Mouse (Mus musculus) left cerebral cortex, adult 11 months (tissue): ENCODE data around the gene Atxn7.

Experiments
- DNase-seq: peaks from one replicate; pipeline ENCODE4 v3.0.0; 2022; ENCODE audit warnings: low spot score

Gene Atxn7

GRCm38 (mm10) chr14:14064486-14065141 lies 103.4 kb downstream of the Atxn7 start:
- no peak for DNase-seq

GRCm38 (mm10) chr14:14065142-14065498 lies 103.9 kb downstream of the Atxn7 start:
- DNase-seq, result no peak

- DNase-seq, result no peak
Observed at GRCm38 (mm10) chr14:14066241-14066640, 105.0 kb downstream of the Atxn7 start.

- DNase-seq, result no peak
Observed at GRCm38 (mm10) chr14:14067648-14068472, 106.6 kb downstream of the Atxn7 start.

GRCm38 (mm10) chr14:14068553-14068952 lies 107.3 kb downstream of the Atxn7 start:
- DNase-seq, result no peak

- no peak for DNase-seq
Observed at GRCm38 (mm10) chr14:14070541-14071315, 109.5 kb downstream of the Atxn7 start.

- no peak for DNase-seq
Observed at GRCm38 (mm10) chr14:14071456-14071855, 110.2 kb downstream of the Atxn7 start.

- no peak for DNase-seq
Observed at GRCm38 (mm10) chr14:14080604-14081194, 119.5 kb downstream of the Atxn7 start.

GRCm38 (mm10) chr14:14083811-14084210 lies 122.6 kb downstream of the Atxn7 start:
- no peak for DNase-seq

- DNase-seq, result no peak
Observed at GRCm38 (mm10) chr14:14086711-14087263, 125.5 kb downstream of the Atxn7 start.

GRCm38 (mm10) chr14:14087348-14087747 lies 126.1 kb downstream of the Atxn7 start:
- no peak for DNase-seq

GRCm38 (mm10) chr14:14088016-14088791 lies 127.0 kb downstream of the Atxn7 start:
- no peak for DNase-seq

- DNase-seq, result no peak
Observed at GRCm38 (mm10) chr14:14090571-14090970, 129.3 kb downstream of the Atxn7 start.

- peak; percentile 82 for DNase-seq
Observed at GRCm38 (mm10) chr14:14098330-14098980, 137.2 kb downstream of the Atxn7 start.

- no peak for DNase-seq
Observed at GRCm38 (mm10) chr14:14100773-14101280, 139.6 kb downstream of the Atxn7 start.

- no peak for DNase-seq
Observed at GRCm38 (mm10) chr14:14101296-14101695, 140.1 kb downstream of the Atxn7 start.

GRCm38 (mm10) chr14:14104213-14104929 lies 143.1 kb downstream of the Atxn7 start:
- no peak for DNase-seq

GRCm38 (mm10) chr14:14104930-14105318 lies 143.7 kb downstream of the Atxn7 start:
- no peak for DNase-seq

- DNase-seq, result no peak
Observed at GRCm38 (mm10) chr14:14110710-14111109, 149.5 kb downstream of the Atxn7 start.
